Mouse (Mus musculus): ENCODE measurements around the gene Wdr62. TPM values are rescaled to one million over a fixed set of nuclear protein-coding genes. Genes with fewer than 3 reads are reported as not detected.

The Wdr62 gene
- polyA plus RNA-seq, 1 experiment from 2014 or later: 3.1 TPM

- H3K27me3 ChIP-seq (ENCODE audit: insufficient read depth, low read length): no peaks in the 10 kb centered on the region
- WGBS (ENCODE audit: insufficient replicate concordance): 69% methylated on average over 3 of the region's 3 CpGs
- H3K9ac ChIP-seq (replicated peaks): peak within 1 kb of the TSS; percentile 74
- H3K4me1 ChIP-seq (ENCODE audit: insufficient read depth): peaks cover 21% of the 10 kb centered on the region
- TF ChIP-seq EP300 (IDR thresholded peaks at IDR 0.05; ENCODE audit: low read depth) (no peak), CTCF (IDR thresholded peaks at IDR 0.05; ENCODE audit: low read depth) (no peak)
- peaks cover 2% of the 10 kb centered on the region; the same call in 1 of the 2 replicates for H3K9me3 ChIP-seq (ENCODE audit: low read length)
- DNase-seq (no peak), ATAC-seq (no peak)
- peak within 1 kb of the TSS; percentile 93 for H3K27ac ChIP-seq (ENCODE audit: low read depth)
- peak within 1 kb of the TSS; percentile 89 for H3K4me2 ChIP-seq (ENCODE audit: low read depth, low read length)
- H3K4me3 ChIP-seq (ENCODE audit: low read depth, low read length): peak within 1 kb of the TSS; percentile 68
- no peaks in the 10 kb centered on the region for H3K36me3 ChIP-seq (replicated peaks; ENCODE audit: insufficient read depth, low read length)
These were observed 43.6 kb upstream of the Wdr62 start, which contains the start of gene Sdhaf1 for GRCm38 (mm10) chr7:30323795-30324194. Gene Sdhaf1, minus strand, starts transcription at chr7:30323895.

GRCm38 (mm10) chr7:30322865-30323264, 42.6 kb upstream of the Wdr62 start:
- H3K27ac ChIP-seq (ENCODE audit: low read depth): peak overlapping the region; percentile 93
- H3K27me3 ChIP-seq (ENCODE audit: insufficient read depth, low read length): no peaks in the 10 kb centered on the region
- H3K9me3 ChIP-seq (ENCODE audit: low read length): peaks cover 2% of the 10 kb centered on the region; the same call in 1 of the 2 replicates
- DNase-seq (no peak), ATAC-seq (peak; percentile 9)
- 6% methylated on average over 6 of the region's 6 CpGs for WGBS (ENCODE audit: insufficient replicate concordance)
- peak overlapping the region; percentile 68 for H3K4me3 ChIP-seq (ENCODE audit: low read depth, low read length)
- TF ChIP-seq CTCF (IDR thresholded peaks at IDR 0.05; ENCODE audit: low read depth) (no peak), EP300 (IDR thresholded peaks at IDR 0.05; ENCODE audit: low read depth) (no peak)
- no peaks in the 10 kb centered on the region for H3K36me3 ChIP-seq (replicated peaks; ENCODE audit: insufficient read depth, low read length)
- H3K4me2 ChIP-seq (ENCODE audit: low read depth, low read length): peak overlapping the region; percentile 89
- peaks cover 21% of the 10 kb centered on the region for H3K4me1 ChIP-seq (ENCODE audit: insufficient read depth)
- peak overlapping the region; percentile 74 for H3K9ac ChIP-seq (replicated peaks)

GRCm38 (mm10) chr7:30322285-30322667, 42.1 kb upstream of the Wdr62 start:
- DNase-seq (peak; percentile 96), ATAC-seq (peak; percentile 97)
- WGBS (ENCODE audit: insufficient replicate concordance): under 1% methylated on average over 18 of the region's 20 CpGs
- peak overlapping the region; percentile 93 for H3K27ac ChIP-seq (ENCODE audit: low read depth)
- peaks cover 2% of the 10 kb centered on the region; the same call in 1 of the 2 replicates for H3K9me3 ChIP-seq (ENCODE audit: low read length)
- H3K4me3 ChIP-seq (ENCODE audit: low read depth, low read length): peak overlapping the region; percentile 68
- H3K36me3 ChIP-seq (replicated peaks; ENCODE audit: insufficient read depth, low read length): no peaks in the 10 kb centered on the region
- no peaks in the 10 kb centered on the region for H3K27me3 ChIP-seq (ENCODE audit: insufficient read depth, low read length)
- peak overlapping the region; percentile 89 for H3K4me2 ChIP-seq (ENCODE audit: low read depth, low read length)
- peaks cover 21% of the 10 kb centered on the region for H3K4me1 ChIP-seq (ENCODE audit: insufficient read depth)
- TF ChIP-seq CTCF (IDR thresholded peaks at IDR 0.05; ENCODE audit: low read depth): no peak
- no peak for TF ChIP-seq EP300 (IDR thresholded peaks at IDR 0.05; ENCODE audit: low read depth)
- peak overlapping the region; percentile 74 for H3K9ac ChIP-seq (replicated peaks)

GRCm38 (mm10) chr7:30321539-30322284, 41.5 kb upstream of the Wdr62 start, which contains the start of gene E130208F15Rik:
Gene E130208F15Rik, plus strand, starts transcription at chr7:30321740.
- WGBS (ENCODE audit: insufficient replicate concordance): under 1% methylated on average over 63 of the region's 63 CpGs
- H3K9me3 ChIP-seq (ENCODE audit: low read length): peaks cover 2% of the 10 kb centered on the region; the same call in 1 of the 2 replicates
- peak within 1 kb of the TSS; percentile 74 for H3K9ac ChIP-seq (replicated peaks)
- peak within 1 kb of the TSS; percentile 68 for H3K4me3 ChIP-seq (ENCODE audit: low read depth, low read length)
- H3K4me1 ChIP-seq (ENCODE audit: insufficient read depth): peaks cover 21% of the 10 kb centered on the region
- TF ChIP-seq EP300 (IDR thresholded peaks at IDR 0.05; ENCODE audit: low read depth): no peak
- TF ChIP-seq CTCF (IDR thresholded peaks at IDR 0.05; ENCODE audit: low read depth): no peak
- H3K4me2 ChIP-seq (ENCODE audit: low read depth, low read length): peak within 1 kb of the TSS; percentile 89
- no peaks in the 10 kb centered on the region for H3K27me3 ChIP-seq (ENCODE audit: insufficient read depth, low read length)
- no peaks in the 10 kb centered on the region for H3K36me3 ChIP-seq (replicated peaks; ENCODE audit: insufficient read depth, low read length)
- DNase-seq (peak; percentile 70), ATAC-seq (peak; percentile 48)
- peak within 1 kb of the TSS; percentile 93 for H3K27ac ChIP-seq (ENCODE audit: low read depth)

- H3K36me3 ChIP-seq (replicated peaks; ENCODE audit: insufficient read depth, low read length): no peaks in the 10 kb centered on the region
- peaks cover 21% of the 10 kb centered on the region for H3K4me1 ChIP-seq (ENCODE audit: insufficient read depth)
- ATAC-seq (no peak), DNase-seq (no peak)
- H3K4me2 ChIP-seq (ENCODE audit: low read depth, low read length): peak overlapping the region; percentile 89
- peak overlapping the region; percentile 68 for H3K4me3 ChIP-seq (ENCODE audit: low read depth, low read length)
- TF ChIP-seq CTCF (IDR thresholded peaks at IDR 0.05; ENCODE audit: low read depth) (no peak), EP300 (IDR thresholded peaks at IDR 0.05; ENCODE audit: low read depth) (no peak)
- 66% methylated on average over 2 of the region's 2 CpGs for WGBS (ENCODE audit: insufficient replicate concordance)
- no peaks in the 10 kb centered on the region for H3K27me3 ChIP-seq (ENCODE audit: insufficient read depth, low read length)
- H3K27ac ChIP-seq (ENCODE audit: low read depth): peak overlapping the region; percentile 93
- H3K9me3 ChIP-seq (ENCODE audit: low read length): peaks cover 2% of the 10 kb centered on the region; the same call in 1 of the 2 replicates
- peak overlapping the region; percentile 74 for H3K9ac ChIP-seq (replicated peaks)
These were observed 40.7 kb upstream of the Wdr62 start for GRCm38 (mm10) chr7:30320946-30321345.

GRCm38 (mm10) chr7:30318142-30318541, 37.9 kb upstream of the Wdr62 start:
- DNase-seq: no peak
- H3K27ac ChIP-seq (ENCODE audit: low read depth): no peak overlapping the region
- H3K27me3 ChIP-seq (ENCODE audit: insufficient read depth, low read length): no peaks in the 10 kb centered on the region
- H3K36me3 ChIP-seq (replicated peaks; ENCODE audit: insufficient read depth, low read length): no peaks in the 10 kb centered on the region
- H3K4me1 ChIP-seq (ENCODE audit: insufficient read depth): peaks cover 22% of the 10 kb centered on the region
- TF ChIP-seq EP300 (IDR thresholded peaks at IDR 0.05; ENCODE audit: low read depth) (no peak), CTCF (IDR thresholded peaks at IDR 0.05; ENCODE audit: low read depth) (no peak)
- no peak overlapping the region for H3K9ac ChIP-seq (replicated peaks)
- 88% methylated on average over 3 of the region's 3 CpGs for WGBS (ENCODE audit: insufficient replicate concordance)
- no peaks in the 10 kb centered on the region for H3K9me3 ChIP-seq (ENCODE audit: low read length)
- H3K4me3 ChIP-seq (ENCODE audit: low read depth, low read length): no peak overlapping the region
- H3K4me2 ChIP-seq (ENCODE audit: low read depth, low read length): no peak overlapping the region
- ATAC-seq: no peak
